Mouse (Mus musculus) G1E (cell line): ENCODE measurements around the gene B3gat2. TPM values are rescaled to one million over a fixed set of nuclear protein-coding genes. Genes with fewer than 3 reads are reported as not detected.

ENCODE experiments used
- ATAC-seq: 2 replicates; pipeline ENCODE4 v1.8.0; 2016; ENCODE audit warnings: mild to moderate bottlenecking; ENCODE audit not compliant: insufficient number of reproducible peaks, poor library complexity, low FRiP score, severe bottlenecking; ENCODE audit errors: extremely low read depth
- DNase-seq: peaks from one replicate; pipeline ENCODE4 v3.0.0; 2012; ENCODE audit warnings: low spot score
- H3K27me3 ChIP-seq: 2 replicates; pipeline ENCODE4 v1.6.1; 2012; ENCODE audit warnings: mild to moderate bottlenecking, low read length, inconsistent platforms; ENCODE audit not compliant: insufficient read depth
- H3K36me3 ChIP-seq: replicated peaks from 2 replicates; pipeline ENCODE3; 2012; ENCODE audit warnings: mild to moderate bottlenecking, inconsistent platforms
- H3K4me1 ChIP-seq: 2 replicates; pipeline ENCODE4 v1.6.1; 2012; ENCODE audit warnings: low read depth, low read length, inconsistent platforms, mixed read lengths; ENCODE audit not compliant: insufficient read depth
- H3K4me3 ChIP-seq: 2 replicates; pipeline ENCODE4 v1.5.1; 2012; ENCODE audit warnings: low read depth, mild to moderate bottlenecking, inconsistent platforms, low read length, moderate library complexity, mixed read lengths
- H3K9me3 ChIP-seq: replicated peaks from 2 replicates; pipeline ENCODE4 v1.6.1; 2012; ENCODE audit warnings: inconsistent platforms
- CTCF ChIP-seq: IDR thresholded peaks from 2 replicates; pipeline ENCODE4 v1.5.1; 2012; ENCODE audit warnings: low read depth, low read length, inconsistent platforms, mixed read lengths
- GATA1 ChIP-seq: IDR thresholded peaks from 2 replicates; pipeline ENCODE4 v1.6.1; 2012; ENCODE audit warnings: borderline replicate concordance, low read length, inconsistent platforms, mixed read lengths
- GATA2 ChIP-seq: IDR thresholded peaks from 2 replicates; pipeline ENCODE4 v1.6.1; 2012; ENCODE audit warnings: low read depth, low read length, inconsistent platforms, borderline replicate concordance
- POLR2AphosphoS5 ChIP-seq: IDR thresholded peaks from 2 replicates; pipeline ENCODE4 v1.6.1; 2012; ENCODE audit warnings: low read depth, low read length, inconsistent platforms; ENCODE audit not compliant: insufficient replicate concordance
- TAL1 ChIP-seq: conservative IDR thresholded peaks from 2 replicates; pipeline ENCODE4 v1.6.1; 2012; ENCODE audit warnings: low read depth, low read length, inconsistent platforms, mixed read lengths
- polyA plus RNA-seq: library from polyadenylated mRNA; stranded (reverse); fragments of >175 nt; gene quantifications from 2 replicates; pipeline ENCODE4 v1.2.3, GENCODE M21; 2012
- total RNA-seq, 2 experiments: library from RNA; stranded (forward) in 1 of 2; stranded (reverse) in 1 of 2; fragments of 200-1000 nt in 1 of 2; fragments of >200 nt in 1 of 2; fragmentation: Nextera tagmentation in 1 of 2; gene quantifications; 2 replicates each; pipeline ENCODE4 v1.2.3; 2014 to 2017

B3gat2 gene
- total RNA-seq (2014; fragmentation: Nextera tagmentation) (not detected in 2 replicates), total RNA-seq (2017) (0.22 and 0.46 TPM in 2 replicates), polyA plus RNA-seq (0.01 and 0.02 TPM in 2 replicates)

DNA sequence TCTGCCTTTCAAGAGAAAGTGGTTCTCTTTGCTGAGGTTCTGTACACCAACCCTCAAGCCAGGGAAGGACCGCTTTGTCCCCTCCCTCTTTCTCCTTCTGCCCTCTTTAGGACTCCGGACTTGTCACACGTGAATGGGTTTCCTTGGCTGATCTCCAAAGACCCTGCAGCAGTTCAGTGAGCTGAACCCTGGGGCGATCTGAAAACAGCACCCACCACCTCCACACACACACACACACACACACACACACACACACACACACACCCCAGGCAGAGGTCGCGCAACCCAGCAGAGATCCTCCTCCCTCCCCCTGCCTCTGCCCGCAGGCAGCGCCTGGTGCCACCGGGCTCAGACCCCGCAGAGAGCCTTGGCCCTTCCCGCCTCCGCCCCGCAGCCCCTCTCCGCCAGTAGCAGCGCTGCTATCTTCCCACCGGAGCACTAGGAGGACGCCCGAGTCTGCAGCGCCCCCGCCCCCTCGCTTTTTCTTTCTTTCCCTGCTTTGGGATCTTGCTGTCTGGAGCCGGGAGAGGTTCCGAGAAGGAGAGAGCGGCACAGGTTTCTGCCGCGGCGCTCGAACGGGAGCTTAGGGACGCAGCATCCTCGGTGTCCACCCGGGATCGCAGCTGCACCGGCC is at the start of gene B3gat2:
B3gat2 (plus strand) TSS at position 252 of the 634 bp plus-strand sequence.
- no peak for ATAC-seq
- no peak for TF ChIP-seq POLR2AphosphoS5
- no peak for TF ChIP-seq TAL1
- TF ChIP-seq GATA1, result no peak
- no peak for TF ChIP-seq CTCF
- no peak for TF ChIP-seq GATA2
- H3K9me3 ChIP-seq, result no peaks in the 10 kb centered on the region; the same call in 1 of the 2 replicates
- no peak within 1 kb of the TSS; the same call in 1 of the 2 replicates for H3K4me3 ChIP-seq
- H3K27me3 ChIP-seq, result peaks cover 19% of the 10 kb centered on the region
- no peaks in the 10 kb centered on the region for H3K36me3 ChIP-seq
- H3K4me1 ChIP-seq, result peaks cover 5% of the 10 kb centered on the region; the same call in 1 of the 2 replicates
- DNase-seq, result no peak

DNA sequence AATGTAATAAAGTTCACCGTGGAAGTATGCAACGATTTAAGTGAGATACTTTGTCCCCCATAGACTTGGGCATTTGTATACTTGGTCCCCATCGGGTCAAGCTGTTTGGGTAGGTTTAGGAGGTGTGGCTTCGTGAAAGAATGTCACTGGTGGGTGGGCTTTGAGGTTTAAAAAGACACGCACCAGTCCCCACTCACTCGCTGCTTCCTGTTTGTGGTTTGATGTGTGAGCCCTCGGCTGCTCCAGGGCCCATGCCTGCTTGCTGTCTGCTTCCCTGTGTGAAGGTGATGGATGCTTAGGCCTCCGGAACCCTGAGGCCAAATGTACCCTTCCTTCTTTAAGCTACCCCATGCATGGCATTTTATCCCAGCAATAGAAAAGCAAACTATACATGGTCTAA is 41.2 kb upstream of the B3gat2 start:
- peaks cover 2% of the 10 kb centered on the region; the same call in 1 of the 2 replicates for H3K4me1 ChIP-seq
- DNase-seq, result no peak
- H3K36me3 ChIP-seq, result no peaks in the 10 kb centered on the region
- H3K27me3 ChIP-seq, result no peaks in the 10 kb centered on the region
- TF ChIP-seq POLR2AphosphoS5 (no peak), CTCF (no peak), GATA1 (no peak), GATA2 (no peak), TAL1 (no peak)
- no peak overlapping the region for H3K4me3 ChIP-seq
- ATAC-seq, result no peak
- no peaks in the 10 kb centered on the region for H3K9me3 ChIP-seq

DNA sequence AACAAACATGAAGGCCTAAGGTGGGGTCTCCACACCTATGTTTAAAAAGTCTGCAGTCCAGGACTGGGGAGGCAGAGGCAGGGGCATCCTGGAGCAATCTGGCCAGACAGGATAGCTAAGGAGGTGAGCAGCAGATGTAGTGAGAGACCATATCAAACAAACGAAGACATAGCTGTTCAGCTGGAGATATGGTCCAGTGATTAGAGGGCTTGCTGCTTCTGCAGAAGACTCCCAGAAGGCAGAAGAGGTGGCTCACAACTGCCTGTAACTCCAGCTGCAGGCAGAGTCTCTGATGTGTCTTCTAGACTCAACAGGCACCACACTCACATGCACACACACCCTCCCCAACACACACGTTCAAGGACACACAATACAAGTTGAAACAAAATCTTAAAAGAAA is 40.5 kb upstream of the B3gat2 start:
- H3K9me3 ChIP-seq, result no peaks in the 10 kb centered on the region
- peaks cover 2% of the 10 kb centered on the region; the same call in 1 of the 2 replicates for H3K4me1 ChIP-seq
- DNase-seq (no peak), ATAC-seq (no peak)
- H3K36me3 ChIP-seq, result no peaks in the 10 kb centered on the region
- no peaks in the 10 kb centered on the region for H3K27me3 ChIP-seq
- TF ChIP-seq POLR2AphosphoS5, result no peak
- no peak for TF ChIP-seq TAL1
- TF ChIP-seq CTCF, result no peak
- TF ChIP-seq GATA1, result no peak
- TF ChIP-seq GATA2, result no peak
- no peak overlapping the region for H3K4me3 ChIP-seq

DNA sequence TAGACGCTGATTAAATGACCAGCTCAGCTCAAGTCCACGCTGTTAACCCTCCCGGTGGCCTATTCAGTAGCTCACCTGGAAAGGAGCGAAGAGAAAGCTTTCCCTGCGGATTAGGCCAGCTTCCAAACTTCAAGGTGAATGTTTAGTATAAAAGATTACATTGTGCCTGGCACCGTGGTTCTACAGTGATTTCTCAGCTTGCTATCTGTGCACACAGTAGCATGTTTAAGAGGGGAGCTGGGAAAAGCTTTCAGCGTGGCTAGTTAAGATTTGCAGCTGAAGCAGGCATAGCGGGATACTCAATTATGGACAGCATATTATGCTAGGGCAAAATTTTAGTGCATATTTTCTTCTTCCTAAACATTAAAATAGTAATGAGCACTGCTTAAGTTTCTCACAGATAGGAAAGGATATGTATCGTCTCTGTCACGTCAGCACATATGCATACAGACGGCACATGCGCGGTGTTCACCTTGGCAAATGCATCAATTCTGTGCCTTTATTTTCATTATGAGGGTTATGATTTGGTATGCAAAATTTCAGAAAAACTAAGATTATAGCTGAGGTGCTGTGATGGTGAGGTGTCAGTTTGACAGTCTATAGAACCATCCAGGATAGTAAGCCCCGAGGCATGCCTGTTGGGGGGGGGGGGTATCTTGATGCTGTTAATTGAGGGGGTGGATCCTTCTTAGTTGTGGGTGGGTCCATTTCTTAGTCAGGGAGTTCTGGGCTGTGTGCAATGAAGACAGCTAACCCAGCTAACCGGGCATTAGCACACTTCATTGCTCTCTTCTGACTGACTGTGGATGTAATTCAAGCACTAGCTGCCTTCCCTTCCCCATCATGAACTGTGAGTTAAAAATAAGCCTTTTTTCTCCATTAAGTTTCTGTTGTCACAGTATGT is 38.8 kb upstream of the B3gat2 start:
- no peaks in the 10 kb centered on the region for H3K9me3 ChIP-seq
- peaks cover 2% of the 10 kb centered on the region; the same call in 1 of the 2 replicates for H3K4me1 ChIP-seq
- ATAC-seq (no peak), DNase-seq (no peak)
- H3K27me3 ChIP-seq, result no peaks in the 10 kb centered on the region
- no peaks in the 10 kb centered on the region for H3K36me3 ChIP-seq
- no peak overlapping the region for H3K4me3 ChIP-seq
- TF ChIP-seq CTCF (no peak), GATA2 (no peak)

DNA sequence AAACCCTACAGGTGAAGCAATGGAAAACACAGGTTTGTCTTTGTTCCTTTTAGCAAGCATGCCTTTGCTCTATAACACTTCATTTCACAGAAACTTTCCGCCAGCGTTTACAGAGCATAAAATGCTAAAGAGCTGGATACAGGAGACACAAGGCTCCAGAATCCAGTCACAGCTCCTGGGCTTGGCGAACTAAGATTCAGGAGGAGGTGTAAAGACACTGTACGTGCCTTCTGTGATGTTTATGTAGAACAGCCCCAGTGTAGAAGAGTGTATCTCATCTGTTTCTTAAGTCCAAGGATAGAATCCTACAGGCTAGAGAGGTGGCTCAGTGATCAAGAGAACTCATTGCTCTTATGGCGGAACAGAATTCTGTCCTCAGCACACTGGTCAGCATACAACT is 30.2 kb upstream of the B3gat2 start:
- no peaks in the 10 kb centered on the region for H3K4me1 ChIP-seq
- no peak overlapping the region for H3K4me3 ChIP-seq
- ATAC-seq (no peak), DNase-seq (no peak)
- TF ChIP-seq TAL1 (no peak), GATA1 (no peak), POLR2AphosphoS5 (no peak)
- no peaks in the 10 kb centered on the region for H3K9me3 ChIP-seq
- H3K36me3 ChIP-seq, result no peaks in the 10 kb centered on the region
- no peaks in the 10 kb centered on the region for H3K27me3 ChIP-seq

DNA sequence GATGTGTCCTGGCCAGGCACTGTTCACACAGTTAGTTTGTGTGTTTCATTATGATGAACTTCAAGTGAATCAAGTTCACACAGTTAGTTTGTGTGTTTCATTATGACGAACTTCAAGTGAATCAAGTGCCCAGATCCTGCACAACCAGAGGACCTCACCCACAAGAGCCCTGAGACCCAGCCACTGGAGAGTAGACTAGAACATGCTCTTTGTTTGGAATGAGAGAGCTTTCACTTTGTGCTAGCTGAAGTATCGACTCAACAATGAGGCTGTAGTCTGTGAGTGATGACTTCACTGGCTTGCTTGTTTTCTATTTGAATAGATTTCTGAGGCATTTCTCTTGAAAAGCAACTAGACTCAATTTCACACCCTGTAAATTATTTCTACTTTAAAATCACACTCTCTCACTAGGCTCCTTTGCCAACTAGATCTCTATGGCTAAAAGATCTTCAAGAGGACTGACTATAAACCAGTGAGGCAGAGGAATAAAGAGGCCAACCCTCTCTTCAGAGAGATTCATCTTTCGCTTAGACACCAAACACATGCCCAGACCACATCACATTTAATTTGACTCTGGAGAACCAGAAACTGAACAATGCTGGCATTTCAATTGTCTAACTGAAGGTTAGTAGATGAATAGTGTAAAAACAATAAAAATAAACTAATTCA is 10.6 kb upstream of the B3gat2 start:
- Histone ChIP-seq H3K9me3 (no peaks in the 10 kb centered on the region), H3K27me3 (no peaks in the 10 kb centered on the region), H3K4me1 (no peaks in the 10 kb centered on the region), H3K36me3 (no peaks in the 10 kb centered on the region), H3K4me3 (no peak overlapping the region)
- no peak for ATAC-seq
- no peak for TF ChIP-seq GATA1
- TF ChIP-seq POLR2AphosphoS5, result no peak
- no peak for TF ChIP-seq TAL1
- no peak for TF ChIP-seq GATA2
- TF ChIP-seq CTCF, result no peak
- DNase-seq, result no peak
